Mouse (Mus musculus): ENCODE measurements around the gene Cd101.

DNA sequence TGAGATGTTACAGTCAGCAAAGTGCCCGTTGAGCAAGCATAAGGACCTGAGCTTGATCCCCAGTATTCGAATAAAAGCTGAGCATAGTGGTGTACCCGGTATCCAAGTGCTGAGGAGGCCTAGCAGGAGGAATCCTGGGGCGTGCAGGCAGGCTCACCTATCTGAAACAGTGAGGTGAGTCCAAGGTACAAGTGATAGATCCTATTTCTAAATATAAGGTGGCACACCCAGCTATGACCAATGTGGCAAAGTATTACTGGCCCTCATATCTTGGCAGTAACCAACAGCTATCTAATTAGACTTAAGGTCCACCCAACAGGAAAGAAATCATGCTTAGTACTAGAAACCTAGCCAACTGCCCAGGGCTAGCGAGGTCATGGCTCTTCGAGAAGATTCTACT lies 6.4 kb downstream of the Cd101 start:
- TF ChIP-seq ZNF384 (IDR thresholded peaks at IDR 0.05; ENCODE audit: low read depth, low read length) (no peak), MAFK (IDR thresholded peaks at IDR 0.05; ENCODE audit: insufficient read depth, low read depth, low read length) (no peak)

Measured in ES-E14 (cell line).